Mouse (Mus musculus) CH12.LX (cell line): ENCODE results near the gene Scn8a. TPM values are rescaled to one million over a fixed set of nuclear protein-coding genes. Genes with fewer than 3 reads are reported as not detected.

Experiments used
- DNase-seq: peaks from one replicate; pipeline ENCODE4 v3.0.0-alpha.2; 2013; ENCODE audit errors: extremely low read depth
- H3K27ac ChIP-seq: 2 replicates; pipeline ENCODE4 v1.5.1; 2012; ENCODE audit warnings: low read depth, mild to moderate bottlenecking, control low read depth, moderate library complexity; ENCODE audit not compliant: insufficient read depth
- H3K27me3 ChIP-seq: replicated peaks from 2 replicates; pipeline ENCODE3; 2012; ENCODE audit warnings: inconsistent platforms
- H3K36me3 ChIP-seq, 2 experiments: replicated peaks in 1 of 2; 2 replicates each; pipeline versions ENCODE3 to v1.6.1; 2012; ENCODE audit warnings: inconsistent platforms in 1 of 2, low read length in 1 of 2, mild to moderate bottlenecking in 1 of 2, mixed read lengths in 1 of 2, moderate library complexity in 1 of 2; ENCODE audit not compliant: control insufficient read depth in 1 of 2, insufficient read depth in 1 of 2
- H3K4me1 ChIP-seq, 2 experiments: 2 replicates each; pipeline ENCODE4 v1.6.1; 2012; ENCODE audit warnings: inconsistent platforms in 1 of 2, moderate library complexity in 1 of 2; ENCODE audit not compliant: insufficient read depth in 2 of 2, control insufficient read depth in 1 of 2
- H3K4me2 ChIP-seq: 2 replicates; pipeline ENCODE4 v1.6.1; 2012; ENCODE audit warnings: low read depth, mild to moderate bottlenecking, control low read depth; ENCODE audit not compliant: poor library complexity, insufficient read depth, severe bottlenecking
- H3K4me3 ChIP-seq, 3 experiments: fragments of 150-350 bp in 1 of 3; sonication (generic) in 1 of 3; replicated peaks in 1 of 3; 2 replicates each; pipeline versions ENCODE3 to v1.5.1; 2011 to 2012; ENCODE audit warnings: low read depth in 2 of 3, low read length in 2 of 3, mild to moderate bottlenecking in 2 of 3, moderate library complexity in 2 of 3, control low read depth in 1 of 3, improper control_type of control experiment in 1 of 3, inconsistent platforms in 1 of 3, mixed read lengths in 1 of 3; ENCODE audit not compliant: poor library complexity in 1 of 3
- H3K79me2 ChIP-seq: replicated peaks from 2 replicates; pipeline ENCODE4 v1.6.1; 2012; ENCODE audit warnings: mild to moderate bottlenecking, moderate library complexity; ENCODE audit not compliant: control insufficient read depth, poor library complexity, insufficient read depth, severe bottlenecking; ENCODE audit errors: extremely low read depth
- H3K9ac ChIP-seq: 2 replicates; pipeline ENCODE4 v1.6.1; 2012; ENCODE audit warnings: low read depth, mild to moderate bottlenecking, control low read depth, moderate library complexity; ENCODE audit not compliant: insufficient read depth
- H3K9me3 ChIP-seq: replicated peaks from 2 replicates; pipeline ENCODE3; 2012; ENCODE audit warnings: low read length, inconsistent platforms, mixed read lengths
- CTCF ChIP-seq, 2 experiments: IDR thresholded peaks in 1 of 2; conservative IDR thresholded peaks in 1 of 2; 2 replicates each; pipeline ENCODE4 v1.5.1; 2011 to 2012; ENCODE audit warnings: low read depth in 2 of 2, low read length in 2 of 2, improper control_type of control experiment in 1 of 2, inconsistent platforms in 1 of 2, mild to moderate bottlenecking in 1 of 2, moderate library complexity in 1 of 2
- E2F4 ChIP-seq: IDR thresholded peaks from 2 replicates; pipeline ENCODE4 v1.6.1; 2011; ENCODE audit warnings: low read depth, low read length, improper control_type of control experiment; ENCODE audit not compliant: insufficient replicate concordance
- ELF1 ChIP-seq: IDR thresholded peaks from 2 replicates; pipeline ENCODE4 v1.6.1; 2014; ENCODE audit warnings: low read depth, mild to moderate bottlenecking, inconsistent platforms, low read length, improper control_type of control experiment
- EP300 ChIP-seq: IDR thresholded peaks from 2 replicates; pipeline ENCODE4 v1.6.1; 2011; ENCODE audit warnings: low read length, improper control_type of control experiment
- GABPA ChIP-seq: IDR thresholded peaks from 2 replicates; pipeline ENCODE4 v1.6.1; 2012; ENCODE audit warnings: low read depth, low read length, improper control_type of control experiment, inconsistent platforms; ENCODE audit not compliant: insufficient replicate concordance
- MEF2A ChIP-seq: IDR thresholded peaks from 2 replicates; pipeline ENCODE4 v1.6.1; 2014; ENCODE audit warnings: low read depth, mild to moderate bottlenecking, inconsistent platforms, low read length, improper control_type of control experiment, borderline replicate concordance
- MXI1 ChIP-seq: IDR thresholded peaks from 2 replicates; pipeline ENCODE4 v1.6.1; 2011; ENCODE audit warnings: mild to moderate bottlenecking, low read depth, low read length, improper control_type of control experiment
- NELFE ChIP-seq: IDR thresholded peaks from 2 replicates; pipeline ENCODE4 v1.6.1; 2011; ENCODE audit warnings: low read depth, low read length, improper control_type of control experiment
- POLR2AphosphoS2 ChIP-seq: IDR thresholded peaks from 2 replicates; pipeline ENCODE4 v1.6.1; 2011; ENCODE audit warnings: low read depth, low read length, improper control_type of control experiment
- RCOR1 ChIP-seq: conservative IDR thresholded peaks from 2 replicates; pipeline ENCODE4 v1.6.1; 2012; ENCODE audit warnings: low read depth, mild to moderate bottlenecking, inconsistent platforms, low read length, improper control_type of control experiment
- UBTF ChIP-seq: IDR thresholded peaks from 2 replicates; pipeline ENCODE4 v1.6.1; 2012; ENCODE audit warnings: low read depth, mild to moderate bottlenecking, inconsistent platforms, low read length, improper control_type of control experiment, moderate library complexity
- USF2 ChIP-seq: conservative IDR thresholded peaks from 2 replicates; pipeline ENCODE4 v1.6.1; 2011; ENCODE audit warnings: low read depth, low read length, improper control_type of control experiment
- ZC3H11A ChIP-seq: IDR thresholded peaks from 2 replicates; pipeline ENCODE4 v1.6.1; 2012; ENCODE audit warnings: low read depth, mild to moderate bottlenecking, inconsistent platforms, low read length, improper control_type of control experiment
- ZMIZ1 ChIP-seq: IDR thresholded peaks from 2 replicates; pipeline ENCODE4 v1.6.1; 2012; ENCODE audit warnings: low read depth, mild to moderate bottlenecking, inconsistent platforms, low read length, improper control_type of control experiment
- ZNF384 ChIP-seq: IDR thresholded peaks from 2 replicates; pipeline ENCODE4 v1.6.1; 2012; ENCODE audit warnings: low read depth, low read length, improper control_type of control experiment, inconsistent platforms
- dilution Hi-C: fragments of 300-500 bp; cut with MboI; formaldehyde crosslinking; loops from 2 replicates; pipeline ENCODE4 v1.14.3; 2020; ENCODE audit warnings: low sequenced_read_pairs; ENCODE audit not compliant: extremely low pct_unique_long_range_greater_than_20kb, extremely low pct_ligation_motif_present
- in situ Hi-C: fragments of 300-500 bp; cut with MboI; formaldehyde crosslinking; loops from 3 replicates; pipeline ENCODE4 v1.14.3; 2019; ENCODE audit warnings: low sequenced_read_pairs, low pct_ligation_motif_present, low pct_unique_long_range_greater_than_20kb, mixed read lengths
- polyA plus RNA-seq: library from polyadenylated mRNA; unstranded; fragments of >175 nt; gene quantifications from 2 replicates; pipeline ENCODE4 v1.2.1, GENCODE M21; 2012; ENCODE audit warnings: low read depth; ENCODE audit not compliant: insufficient read length
- total RNA-seq, 2 experiments: library from RNA; depleted of rRNA; stranded (reverse); fragments of 300-350 nt in 1 of 2; fragments of >200 nt in 1 of 2; gene quantifications; 2 replicates each; pipeline ENCODE4 v1.2.3; 2012 to 2014

Gene Scn8a
- total and polyA plus RNA-seq, 3 experiments, result 0.13 to 0.39 (median 0.15) TPM

- H3K27me3 ChIP-seq, result peaks cover 56% of the 10 kb centered on the region
- no peak overlapping the region for H3K4me2 ChIP-seq
These were observed 138.8 kb downstream of the Scn8a start for GRCm38 (mm10) chr15:101008386-101009010.

GRCm38 (mm10) chr15:101011352-101011751 lies 141.7 kb downstream of the Scn8a start:
- TF ChIP-seq RCOR1, result no peak
- TF ChIP-seq, all 38 proteins: peak for 0
- Histone ChIP-seq H3K4me3 (no peak overlapping the region), H3K79me2 (no peaks in the 10 kb centered on the region), H3K9me3 (no peaks in the 10 kb centered on the region), H3K4me1 (peaks cover 7 to 15% of the 10 kb centered on the region in 2 experiments), H3K27me3 (peaks cover 51% of the 10 kb centered on the region), H3K4me2 (no peak overlapping the region), H3K9ac (no peak overlapping the region), H3K27ac (no peak overlapping the region), H3K36me3 (no peaks in the 10 kb centered on the region)
- DNase-seq, result peak; percentile 50
- in situ Hi-C loops (no loop called here), dilution Hi-C loops (no loop called here)

More at GRCm38 (mm10) chr15:101008386-101009010, 138.8 kb downstream of the Scn8a start:
- peaks cover 10 to 18% of the 10 kb centered on the region in 2 experiments for H3K4me1 ChIP-seq
- in situ Hi-C loops (loop anchor here (10.0 kb wide), 1 partner anchor 244 kb away; the partner anchor contains the start of gene Slc4a8), dilution Hi-C loops (no loop called here)
- TF ChIP-seq MXI1 (no peak), NELFE (no peak), ZC3H11A (no peak), UBTF (no peak), GABPA (no peak), RCOR1 (no peak), E2F4 (no peak), ZNF384 (no peak), EP300 (no peak), USF2 (no peak), ZMIZ1 (no peak), POLR2AphosphoS2 (no peak), CTCF (conservative IDR thresholded peaks at IDR 0.05 in 1 of 2, IDR thresholded peaks at IDR 0.05 in 1 of 2; ENCODE audit: low read depth in 2 of 2, low read length in 2 of 2) (no peak), ELF1 (no peak), MEF2A (no peak)
- H3K27ac ChIP-seq, result no peak overlapping the region
- H3K9ac ChIP-seq, result no peak overlapping the region
- no peak for DNase-seq
- H3K4me3 ChIP-seq, result no peak overlapping the region
- H3K36me3 ChIP-seq, result no peaks in the 10 kb centered on the region
- H3K79me2 ChIP-seq, result no peaks in the 10 kb centered on the region
- H3K9me3 ChIP-seq, result no peaks in the 10 kb centered on the region
